Mouse (Mus musculus) lung, postnatal 36 days (tissue): Measurements from ENCODE around the gene Dab1.

Experiments
- DNase-seq: peaks from one replicate; pipeline ENCODE4 v3.0.0; 2022; ENCODE audit warnings: mixed read lengths

The Dab1 gene

DNA sequence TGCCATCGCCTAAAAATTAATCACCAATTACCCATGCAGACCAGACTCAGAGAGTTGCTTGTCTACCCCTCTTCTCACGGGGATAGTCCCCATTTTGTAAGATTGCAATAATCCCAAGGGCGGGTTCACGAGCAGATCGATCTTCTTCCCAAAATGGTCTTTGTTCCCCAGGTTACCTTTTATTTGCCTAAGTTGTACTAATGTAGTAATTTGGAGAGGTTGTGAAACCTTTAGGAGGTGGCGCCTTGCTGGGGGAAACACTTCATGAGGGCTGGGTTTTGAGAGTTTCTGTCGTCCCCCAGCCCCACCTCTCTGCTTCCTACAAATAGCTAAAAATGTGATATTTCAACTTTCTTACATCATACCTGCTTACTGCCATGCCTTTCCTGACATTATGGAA lies 657.8 kb downstream of the Dab1 start:
- DNase-seq: no peak

DNA sequence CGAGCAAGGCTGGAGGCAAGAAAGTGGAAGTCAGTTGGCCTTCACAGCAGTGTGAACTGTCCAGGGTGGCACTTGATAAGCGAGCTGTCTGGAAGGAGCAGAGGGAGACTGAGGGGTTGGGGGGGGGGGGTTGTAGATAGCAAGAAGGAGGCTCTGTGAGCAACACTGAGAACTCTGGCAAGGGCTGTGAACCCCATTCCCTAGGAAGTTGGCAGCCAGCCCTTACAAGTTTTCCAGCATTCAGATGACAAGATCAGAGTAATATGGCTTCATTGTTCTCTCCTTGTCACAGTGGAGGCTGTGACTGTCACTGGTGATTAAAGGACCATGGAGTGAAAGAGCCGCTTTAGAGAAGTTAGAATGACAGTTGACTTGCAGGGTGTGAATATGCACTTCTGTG lies 662.4 kb downstream of the Dab1 start:
- DNase-seq: no peak

DNA sequence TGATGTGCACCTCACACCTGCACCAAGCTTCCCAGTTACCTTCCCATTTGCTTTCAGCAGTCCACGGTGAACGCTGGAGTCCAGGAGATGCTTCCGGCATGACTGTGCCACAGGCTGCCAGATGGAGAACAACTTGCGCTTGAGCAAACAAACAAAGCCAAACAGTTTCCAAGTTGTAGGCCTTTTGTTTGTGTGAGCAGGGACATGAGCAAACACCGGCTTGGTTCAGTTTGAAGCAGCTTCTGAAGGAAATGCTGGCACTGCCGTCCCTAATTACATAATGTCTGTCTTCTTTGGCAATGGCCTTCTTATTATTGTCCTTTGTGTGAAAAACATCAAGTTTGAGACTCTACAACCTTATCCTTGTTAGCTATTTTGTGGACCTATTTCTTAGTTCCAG lies 664.7 kb downstream of the Dab1 start:
- peak; percentile 5 for DNase-seq

DNA sequence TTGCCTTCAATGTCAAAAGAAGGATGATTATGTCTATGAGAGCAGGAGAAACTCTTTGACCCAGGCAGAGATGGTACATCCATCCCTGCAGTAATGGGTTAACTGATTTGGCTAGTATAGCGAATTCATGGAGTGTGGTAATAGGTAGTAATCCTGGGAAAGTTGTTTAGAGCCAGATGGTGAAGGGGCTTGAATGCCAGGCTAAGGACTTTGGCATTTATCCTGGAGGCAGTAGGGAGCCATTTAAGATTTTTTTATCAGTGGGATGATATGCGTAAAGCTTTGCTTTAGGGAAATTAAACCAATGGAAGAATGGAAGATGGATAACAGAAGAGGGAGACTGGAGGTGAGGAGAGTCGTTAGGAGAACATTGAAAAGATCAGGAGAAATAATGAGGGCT lies 669.2 kb downstream of the Dab1 start:
- no peak for DNase-seq

DNA sequence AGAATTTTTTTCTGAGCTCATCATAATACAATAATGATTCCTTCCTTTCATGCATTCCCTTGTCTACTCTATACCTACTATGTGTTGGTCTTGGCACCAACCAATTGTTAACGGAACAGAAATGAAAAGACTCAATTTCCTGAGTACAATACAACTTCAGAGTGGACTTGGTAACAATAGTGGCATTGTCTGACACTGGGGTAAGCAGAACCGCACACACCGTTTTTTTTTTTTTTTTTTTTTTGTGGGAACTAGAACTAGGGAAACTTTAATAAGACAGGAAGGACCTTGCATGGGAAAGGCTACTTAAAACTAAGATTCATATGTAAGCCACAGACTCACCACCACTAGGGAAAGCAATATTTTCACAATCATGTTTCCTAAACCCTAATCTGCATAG lies 682.6 kb downstream of the Dab1 start:
- DNase-seq: no peak

DNA sequence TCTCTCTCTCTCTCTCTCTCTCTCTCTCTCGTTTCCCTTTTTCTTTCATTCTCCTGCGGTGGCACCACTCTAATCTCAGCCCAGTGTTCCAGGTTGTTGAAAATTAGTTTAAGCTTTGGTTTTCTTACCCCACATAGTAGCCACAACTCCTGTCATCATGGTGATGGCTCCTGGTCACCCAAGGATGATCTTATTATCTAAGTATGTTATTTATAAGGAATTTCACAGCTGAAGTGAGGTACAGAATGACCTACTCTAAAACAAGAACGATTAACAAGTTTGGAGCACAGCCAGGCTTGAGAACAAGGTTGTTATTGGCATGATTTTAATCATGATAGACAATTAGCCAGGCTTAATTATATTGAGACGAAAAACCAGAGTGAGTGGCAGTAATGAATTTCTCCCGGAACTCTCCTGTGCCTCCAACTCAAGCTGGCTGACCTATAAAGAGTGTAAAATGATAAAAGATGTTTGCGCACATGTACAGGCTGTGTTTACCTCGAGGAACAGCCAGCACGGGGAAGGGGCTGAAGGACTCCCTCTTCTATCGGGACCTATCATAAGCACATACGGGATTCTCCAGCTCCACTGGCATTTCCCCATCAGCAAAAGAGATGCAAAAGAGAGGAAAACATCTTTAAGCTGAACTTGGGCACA lies 684.0 kb downstream of the Dab1 start:
- DNase-seq: no peak

DNA sequence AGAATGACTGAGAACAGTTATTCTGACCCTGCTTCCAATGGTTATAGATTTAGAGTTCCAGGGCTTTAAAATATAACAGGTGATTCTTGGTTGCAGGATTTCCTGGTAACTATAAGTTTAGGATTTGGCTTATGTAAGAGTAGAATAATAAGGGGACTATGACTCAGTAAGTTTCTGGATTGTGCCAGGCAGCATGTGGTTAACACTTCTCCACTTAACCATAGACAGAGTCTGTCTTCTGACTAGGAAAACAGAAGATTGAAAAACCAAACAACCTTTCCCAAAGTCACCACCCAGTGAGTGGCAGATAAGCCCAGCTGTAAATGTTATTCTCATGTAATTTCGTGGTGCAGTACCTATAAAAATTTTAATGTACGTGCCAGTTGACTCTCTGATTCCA lies 688.6 kb downstream of the Dab1 start:
- DNase-seq: no peak

DNA sequence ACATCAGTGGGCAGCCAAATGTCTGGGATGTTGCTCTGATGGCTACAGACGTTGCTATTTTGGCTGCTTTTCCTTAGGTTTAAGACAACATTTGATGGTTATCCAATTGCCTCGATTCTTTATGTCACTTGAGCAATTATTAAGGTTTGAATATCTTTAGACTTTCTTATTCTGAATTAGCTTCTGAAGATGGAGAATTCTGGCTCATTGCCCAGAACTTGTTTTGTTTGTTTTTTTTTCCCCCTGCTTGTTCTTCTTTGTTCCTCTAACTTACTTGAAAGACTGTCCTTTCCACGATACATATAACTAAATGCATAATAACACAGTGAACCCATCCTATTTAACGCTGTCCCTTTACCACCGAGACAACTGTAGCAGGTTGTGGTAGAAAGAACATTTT lies 707.1 kb downstream of the Dab1 start:
- no peak for DNase-seq

DNA sequence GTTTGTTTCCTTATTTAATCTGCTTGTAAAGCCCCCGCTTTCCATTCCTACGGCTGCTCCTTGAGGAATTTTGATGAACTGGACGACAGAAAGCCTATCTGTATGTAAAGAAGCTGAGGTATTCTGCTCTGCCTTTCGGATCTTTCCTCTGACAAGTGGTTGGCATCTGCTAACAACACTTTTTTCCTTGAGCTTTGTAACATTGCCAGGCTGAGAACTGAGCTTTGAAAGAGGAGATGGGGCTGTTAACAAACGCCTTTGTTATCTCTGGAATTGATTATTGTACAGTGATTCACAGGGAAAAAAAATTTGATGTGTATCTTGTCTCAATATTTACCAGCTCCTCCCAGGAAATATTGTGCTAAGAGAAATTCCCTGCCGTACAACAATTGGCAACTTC lies 712.7 kb downstream of the Dab1 start:
- DNase-seq: no peak

DNA sequence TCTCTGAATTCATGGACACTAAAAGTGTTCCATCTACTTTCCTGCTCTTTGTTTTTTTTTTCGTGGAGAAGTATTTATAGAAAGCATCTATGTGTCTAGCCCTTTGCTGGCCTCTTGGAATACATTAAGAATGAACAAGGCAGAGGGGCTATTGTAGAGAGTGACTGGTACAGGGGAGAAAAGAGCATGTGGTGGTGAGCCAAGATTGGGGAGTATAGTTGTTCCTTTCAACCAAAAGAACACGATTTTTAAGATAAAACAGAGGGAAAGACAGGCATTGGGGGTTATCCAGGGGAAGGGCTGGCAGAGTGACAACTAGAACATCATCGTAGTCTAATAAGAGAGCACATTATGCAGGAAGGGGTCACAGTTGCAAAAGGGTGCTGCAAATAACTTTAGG lies 713.2 kb downstream of the Dab1 start:
- DNase-seq: no peak

DNA sequence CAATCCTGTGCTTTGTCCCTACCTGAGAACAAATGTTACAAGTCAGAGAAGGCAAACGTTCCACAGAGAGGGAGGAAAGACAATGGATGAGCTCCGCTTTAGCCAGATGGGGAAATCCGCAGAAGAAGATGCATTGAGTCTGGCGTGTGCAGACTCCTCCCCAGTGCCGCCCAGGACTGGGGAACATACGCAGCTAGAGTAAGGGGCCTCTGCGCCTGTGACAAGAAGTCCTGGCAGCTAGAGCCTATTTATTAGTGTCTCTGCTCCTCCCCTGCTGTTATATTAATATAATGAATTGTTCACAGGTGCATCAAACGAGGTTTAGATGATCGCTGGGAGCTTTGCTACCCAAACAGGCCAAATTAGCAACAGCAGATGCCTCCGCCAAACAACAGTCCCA lies 718.1 kb downstream of the Dab1 start:
- DNase-seq: no peak

DNA sequence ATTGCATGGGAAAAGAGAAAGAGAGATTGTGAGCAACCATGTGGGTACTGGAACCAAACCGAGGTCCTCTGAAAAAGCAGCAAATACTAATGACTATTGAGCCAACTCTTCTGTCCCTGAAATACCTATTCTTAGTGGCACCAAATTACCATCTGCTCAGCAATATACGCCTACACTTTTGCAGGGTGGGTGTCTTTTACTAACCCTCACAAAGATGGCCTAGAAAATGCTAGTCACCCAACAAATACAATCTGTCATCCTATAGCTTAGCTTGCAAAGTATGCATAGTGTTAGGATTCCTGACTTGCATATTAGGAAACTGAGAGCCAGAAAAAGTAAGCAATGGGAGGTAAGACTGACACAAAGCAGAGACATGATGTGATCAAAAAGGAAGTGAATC lies 719.2 kb downstream of the Dab1 start:
- DNase-seq: no peak

DNA sequence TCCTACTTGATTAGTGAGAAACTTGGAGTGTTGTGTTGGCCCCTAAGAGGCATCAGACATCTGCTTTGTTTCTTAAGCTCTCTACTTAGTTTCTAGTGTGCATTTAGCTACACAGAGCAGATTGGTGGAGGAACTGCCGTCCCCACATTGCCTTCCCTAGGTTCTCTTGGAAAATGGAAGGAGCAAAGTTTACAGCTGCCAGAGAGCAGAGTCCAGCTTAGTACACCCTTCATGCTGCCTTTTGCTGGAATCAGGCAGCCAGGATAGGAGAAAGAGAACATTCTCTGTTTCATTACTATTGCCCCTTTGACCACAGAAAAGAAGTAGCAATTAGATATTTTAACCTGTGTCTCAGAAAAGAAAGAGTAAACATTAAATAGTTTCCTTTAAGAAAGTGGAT lies 742.2 kb downstream of the Dab1 start:
- DNase-seq: no peak

DNA sequence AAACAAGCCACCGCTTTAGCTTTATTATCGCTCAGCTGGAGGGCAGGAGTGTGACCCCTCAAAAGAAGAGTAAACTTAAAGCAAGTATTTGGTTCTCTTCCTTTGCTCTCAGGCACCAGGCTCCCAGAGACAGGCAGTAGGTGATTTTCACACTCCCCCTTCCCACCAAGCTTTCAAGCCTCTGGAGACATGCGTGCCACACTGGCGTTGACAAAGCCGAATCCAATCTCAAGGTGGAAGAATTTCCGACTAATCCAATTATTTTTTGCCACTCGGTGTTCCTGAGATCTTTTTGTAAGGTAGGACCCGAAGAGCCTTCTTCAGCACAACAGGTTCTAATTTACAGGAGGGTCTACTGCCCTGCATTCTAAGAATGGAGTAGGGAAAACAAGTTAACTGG lies 747.3 kb downstream of the Dab1 start:
- DNase-seq: no peak

DNA sequence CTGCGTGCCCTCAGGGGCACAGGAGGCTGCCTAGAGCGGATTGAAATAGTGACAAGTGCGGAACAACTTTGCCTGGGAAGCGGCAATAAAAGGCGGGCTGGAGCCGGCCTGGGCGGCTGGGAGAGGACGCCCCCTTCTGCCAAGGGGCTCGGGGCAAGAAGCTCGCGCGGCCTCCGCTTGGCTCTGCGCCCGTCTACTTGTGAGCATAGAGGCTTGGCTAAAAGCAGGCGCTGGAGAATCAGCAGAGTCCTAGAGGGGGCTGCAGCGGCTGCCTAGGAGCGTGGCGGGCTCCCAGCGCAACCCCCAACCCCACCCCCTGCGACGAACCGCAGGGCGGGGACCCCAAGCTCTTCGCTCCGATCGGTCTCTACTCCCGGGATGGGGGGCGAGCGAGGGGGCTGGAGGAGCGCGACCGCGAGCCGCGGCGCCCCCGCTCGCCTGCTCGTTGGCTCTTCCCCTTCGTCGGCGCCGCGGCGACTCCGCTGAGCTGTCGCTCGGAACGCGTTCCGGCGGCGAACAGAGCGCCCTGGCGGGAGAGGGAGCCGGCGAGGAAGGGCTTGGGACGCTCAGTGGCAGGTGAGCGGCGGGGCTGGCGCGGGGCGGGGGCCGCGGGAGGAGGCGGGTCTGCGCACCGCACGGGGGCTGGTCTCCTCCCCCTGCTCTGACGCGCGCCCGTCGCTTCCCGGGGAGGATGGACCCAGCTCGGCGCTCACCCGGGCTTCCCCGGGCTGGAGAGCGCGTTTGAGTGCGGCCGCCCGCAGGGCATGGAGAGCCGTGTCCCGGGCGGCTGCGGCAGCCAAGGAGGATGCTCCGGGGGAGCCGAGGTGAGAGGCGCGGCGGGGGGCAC lies 748.0 kb downstream of the Dab1 start:
- peak; percentile 32 for DNase-seq

DNA sequence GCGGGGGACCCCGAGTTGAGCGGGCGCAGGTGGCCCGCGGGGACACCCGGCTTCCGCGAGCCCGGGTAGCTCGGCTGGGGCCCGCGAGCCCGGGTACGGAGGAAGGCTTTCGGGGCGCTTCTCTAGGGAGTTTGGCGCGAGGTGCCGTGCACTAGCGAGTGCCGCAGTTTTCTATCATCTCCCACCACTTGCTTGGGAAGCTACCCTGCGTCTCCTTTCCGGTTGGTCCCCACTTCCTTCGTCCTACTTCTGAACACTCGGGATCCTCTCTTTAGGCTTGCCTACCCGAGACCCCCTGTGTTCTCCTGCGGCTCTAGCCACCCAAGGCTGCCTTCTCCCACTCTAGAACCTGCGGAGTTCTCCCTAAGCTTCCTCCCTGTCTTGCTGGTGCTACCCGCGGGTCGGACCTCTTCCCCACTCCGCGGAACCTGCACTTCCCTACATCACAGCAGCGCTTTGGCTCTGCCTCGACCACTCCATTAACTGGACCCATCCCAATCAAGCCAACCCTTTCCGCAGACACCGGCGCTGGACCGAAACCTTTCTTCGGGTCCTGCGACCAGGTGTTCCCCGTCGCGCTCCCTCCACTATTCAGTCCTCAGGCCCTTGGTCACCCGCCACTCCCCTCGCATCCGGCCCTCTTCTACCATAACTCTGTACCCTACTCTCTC lies 748.7 kb downstream of the Dab1 start:
- DNase-seq: no peak

DNA sequence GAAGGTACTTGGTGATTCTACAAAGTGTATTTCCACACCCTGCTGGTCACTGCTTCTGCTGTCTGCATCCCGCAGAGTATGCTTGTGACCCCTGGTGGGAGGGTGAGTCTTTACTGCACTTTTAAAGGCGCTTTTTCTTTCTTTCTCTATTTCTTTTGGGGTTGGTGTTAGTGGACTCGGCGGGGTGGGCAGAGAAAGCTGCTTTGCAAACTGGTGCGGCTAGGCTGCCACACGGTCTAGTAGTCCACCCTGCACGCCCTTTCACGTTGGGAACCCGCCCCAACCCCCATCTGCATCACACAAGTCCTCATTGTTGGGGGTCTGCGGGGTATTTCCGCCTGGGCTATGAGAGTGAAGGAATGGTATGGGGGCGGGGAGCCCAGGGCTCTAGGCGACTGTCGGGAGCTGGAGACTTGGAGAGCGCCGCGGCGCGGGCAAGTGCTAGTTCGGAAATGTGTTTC lies 749.4 kb downstream of the Dab1 start:
- no peak for DNase-seq

DNA sequence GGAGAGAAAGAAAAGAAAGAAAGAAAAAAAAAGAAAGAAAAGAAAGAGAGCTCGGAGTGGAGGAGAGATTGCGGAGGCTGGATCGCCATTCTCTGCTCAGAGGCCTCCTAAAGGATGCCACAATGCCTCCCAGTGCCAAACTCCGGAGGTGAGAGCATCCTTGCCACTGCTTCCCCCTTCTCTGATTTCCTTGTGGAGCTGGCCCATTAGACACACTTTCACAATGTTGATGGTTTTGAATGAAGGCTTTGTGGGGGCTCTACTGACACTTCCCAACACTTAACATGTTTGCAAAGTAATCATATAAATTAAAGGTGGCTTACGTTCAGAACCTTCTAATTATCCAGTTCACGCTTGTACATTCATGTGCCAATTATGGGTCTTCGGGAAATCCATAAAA lies 749.9 kb downstream of the Dab1 start:
- no peak for DNase-seq

DNA sequence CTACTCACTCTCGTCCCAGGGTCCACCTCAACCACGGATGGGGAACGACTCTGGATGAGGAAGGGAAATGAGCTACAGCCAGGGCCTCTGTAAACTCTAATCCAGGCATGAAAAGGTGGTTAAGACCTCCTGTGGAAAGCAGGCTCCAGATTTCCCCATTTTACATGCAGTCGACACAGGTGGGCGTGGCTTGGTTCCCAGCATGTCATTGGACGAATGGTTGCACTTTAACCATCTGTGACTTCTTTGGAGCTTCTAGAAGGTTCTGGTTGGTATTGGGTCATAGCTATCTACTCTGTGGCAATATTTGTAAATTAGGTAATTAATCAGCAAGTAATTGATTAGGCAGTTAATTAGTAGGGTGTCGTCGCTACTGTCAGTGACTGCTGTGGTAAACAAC lies 752.0 kb downstream of the Dab1 start:
- no peak for DNase-seq

DNA sequence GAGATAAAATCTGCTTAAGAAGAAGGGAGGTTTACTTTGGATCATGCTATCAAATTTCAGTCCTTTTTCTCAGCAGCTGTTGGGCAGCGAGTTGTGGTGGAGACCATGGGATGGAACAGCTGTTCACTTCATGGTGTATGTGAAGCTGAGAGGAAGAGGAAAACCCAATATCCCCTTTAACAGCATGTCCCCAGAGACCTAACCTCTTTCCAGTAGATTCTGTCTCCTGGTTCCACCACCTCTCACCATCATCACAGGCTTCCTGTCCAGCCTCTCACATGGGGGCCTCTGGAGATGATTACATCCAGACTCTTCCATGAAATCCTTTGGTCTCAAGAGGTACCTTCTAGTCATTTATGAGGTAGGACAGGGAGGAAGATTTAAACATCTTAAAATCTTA lies 755.0 kb downstream of the Dab1 start:
- DNase-seq: no peak

DNA sequence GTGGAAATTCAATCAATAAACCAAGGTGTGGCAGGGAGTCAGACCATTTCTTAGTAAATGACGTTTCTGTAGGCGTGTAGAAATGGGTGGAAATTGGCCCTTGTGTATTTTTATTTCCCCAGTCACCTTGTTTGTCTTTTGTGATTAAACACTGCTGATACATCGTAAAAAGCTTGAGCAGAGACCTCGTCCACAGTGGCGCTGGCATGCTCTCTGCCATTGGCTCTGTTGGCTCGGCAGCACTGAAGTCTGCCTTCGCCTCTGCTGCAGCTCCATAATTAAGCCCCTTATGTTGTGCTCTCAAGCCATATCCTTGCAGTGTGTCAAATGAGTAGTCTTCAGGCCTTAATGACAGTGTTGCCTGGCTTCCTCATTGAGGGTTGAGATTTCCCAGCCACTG lies 765.5 kb downstream of the Dab1 start:
- DNase-seq: no peak

DNA sequence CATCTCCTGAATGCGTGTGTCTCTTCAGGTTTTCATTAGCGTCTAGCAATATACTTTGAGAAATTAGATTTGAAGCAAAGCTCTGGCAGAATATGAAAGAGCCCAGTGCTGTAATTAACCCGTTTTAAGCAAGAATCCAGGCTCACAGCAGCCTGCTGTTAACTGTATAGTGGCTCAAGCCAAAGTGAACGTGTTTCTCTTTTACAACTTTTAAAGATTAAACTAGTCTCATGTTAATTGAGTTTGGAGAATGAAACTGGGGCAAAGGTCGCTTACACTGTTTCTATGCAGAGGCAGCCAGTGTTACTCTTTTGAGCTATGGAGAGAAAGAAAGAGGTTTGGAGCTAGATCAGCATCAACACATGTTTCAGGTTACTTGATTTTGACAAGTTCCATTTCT lies 766.1 kb downstream of the Dab1 start:
- no peak for DNase-seq

DNA sequence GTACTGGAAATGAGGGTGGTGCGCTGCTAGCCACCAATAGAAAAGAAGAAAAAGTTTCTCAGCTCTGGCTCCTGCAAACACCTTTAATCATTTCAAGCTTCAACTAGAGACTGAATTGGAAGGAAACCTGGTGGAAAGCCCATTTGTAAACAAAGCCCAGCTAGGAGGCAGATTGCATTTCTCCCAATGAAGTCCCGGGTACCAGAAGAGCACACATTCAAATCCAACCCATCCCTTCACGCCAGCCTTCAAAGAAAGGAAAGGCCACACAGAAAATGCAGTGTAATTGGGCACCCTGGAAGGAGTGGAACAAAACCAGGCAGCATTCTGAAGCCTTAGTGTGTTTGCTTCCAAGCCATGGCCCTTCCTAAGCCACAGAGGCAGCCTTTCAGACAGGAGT lies 776.4 kb downstream of the Dab1 start:
- no peak for DNase-seq

DNA sequence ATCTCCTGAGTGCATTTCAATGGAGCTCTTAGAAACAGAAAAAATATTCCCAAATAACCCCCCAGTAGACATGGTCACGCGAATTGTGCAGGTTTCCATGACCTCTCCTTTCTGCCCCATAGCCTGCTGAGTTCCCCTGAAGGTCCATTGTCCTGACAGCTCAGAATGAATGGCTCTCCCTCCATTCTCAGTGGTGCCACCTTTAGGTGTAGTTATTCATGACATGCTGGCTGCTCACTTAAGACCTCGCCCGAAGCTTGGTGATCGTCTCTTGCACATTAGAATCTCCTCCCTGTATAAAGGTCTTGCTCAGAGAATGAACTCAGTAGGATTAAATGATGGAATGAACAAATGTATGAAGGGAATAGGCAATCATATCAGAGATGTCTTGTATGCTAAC lies 776.9 kb downstream of the Dab1 start:
- DNase-seq: no peak
